Mouse (Mus musculus) urinary bladder, postnatal 4 days (tissue): ENCODE results near the gene Taf13.

Experiments
- DNase-seq, 2 experiments: peaks; one replicate each; pipeline ENCODE4 v3.0.0; 2021 to 2022; ENCODE audit warnings: low spot score in 2 of 2

Gene Taf13

DNA sequence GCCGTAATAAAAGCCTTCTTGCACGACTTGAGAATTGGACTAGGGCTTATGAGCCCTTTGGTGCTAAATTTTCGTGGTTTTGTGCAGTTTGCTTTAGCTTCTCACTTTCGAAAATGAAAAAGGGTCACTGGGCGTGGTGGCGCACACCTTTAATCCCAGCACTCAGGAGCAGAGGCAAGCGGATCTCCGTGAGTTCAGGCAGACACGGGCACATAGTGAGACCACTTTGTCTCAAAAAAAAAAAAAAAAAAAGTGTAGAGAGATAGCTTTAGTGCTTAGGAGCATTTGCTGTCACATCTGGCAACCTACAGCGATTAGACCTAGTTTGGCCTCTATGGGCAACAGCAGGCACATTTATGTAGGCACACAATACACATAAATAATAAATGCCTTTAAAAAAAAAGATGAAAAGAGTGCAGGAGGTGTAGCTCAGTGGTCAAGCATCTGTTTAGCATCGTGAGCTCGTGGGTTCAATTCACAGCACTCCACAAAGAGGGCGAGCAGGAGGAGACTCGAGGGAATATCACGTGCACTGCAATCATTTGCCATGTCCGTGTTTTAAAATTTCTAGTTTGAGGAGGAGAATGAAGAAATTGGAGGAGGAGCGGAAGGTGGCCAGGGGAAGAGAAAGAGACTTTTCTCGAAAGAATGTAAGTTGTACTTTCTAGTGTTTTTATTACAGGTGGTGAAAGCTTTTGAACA, 962 bp downstream of the Taf13 start:
- no peak for DNase-seq

DNA sequence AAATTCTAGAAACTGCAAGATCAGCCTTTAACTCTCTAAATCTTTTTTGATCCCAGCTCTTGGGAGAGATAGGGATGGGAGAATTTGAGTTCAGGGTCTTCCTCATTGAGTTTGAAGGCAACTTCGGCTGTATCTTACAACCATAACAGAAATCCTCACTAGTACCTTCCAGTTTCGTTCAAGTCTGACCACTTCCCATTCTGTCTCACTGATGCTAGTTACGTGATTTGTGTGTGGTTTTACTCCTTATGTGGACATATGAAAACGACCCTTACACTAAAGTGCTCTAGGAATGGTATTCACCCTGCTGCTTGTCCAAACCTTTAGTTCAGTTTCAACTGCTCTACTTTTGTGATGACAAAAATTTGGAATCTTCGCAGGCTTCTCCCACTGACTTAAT, 2.5 kb downstream of the Taf13 start:
- no peak for DNase-seq

DNA sequence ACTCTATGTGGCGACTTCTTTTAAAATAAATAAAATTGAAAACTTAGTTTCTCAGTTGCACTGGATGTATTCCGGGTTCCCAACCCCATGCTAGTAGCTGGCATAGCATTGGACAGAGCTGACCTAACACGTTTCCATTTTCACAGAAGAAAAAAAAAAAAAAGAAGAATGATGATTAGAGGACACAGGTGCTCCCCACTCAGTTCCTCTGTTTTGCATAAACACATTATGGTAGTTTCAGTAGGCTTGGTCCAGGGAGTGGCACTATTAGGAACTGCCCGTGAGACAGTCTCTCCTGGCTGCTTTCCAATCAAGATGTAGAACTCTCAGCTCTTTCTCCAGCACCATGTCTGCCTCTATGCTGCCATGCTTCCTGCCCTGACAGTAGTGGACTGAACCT, 13.1 kb downstream of the Taf13 start:
- DNase-seq = no peak

DNA sequence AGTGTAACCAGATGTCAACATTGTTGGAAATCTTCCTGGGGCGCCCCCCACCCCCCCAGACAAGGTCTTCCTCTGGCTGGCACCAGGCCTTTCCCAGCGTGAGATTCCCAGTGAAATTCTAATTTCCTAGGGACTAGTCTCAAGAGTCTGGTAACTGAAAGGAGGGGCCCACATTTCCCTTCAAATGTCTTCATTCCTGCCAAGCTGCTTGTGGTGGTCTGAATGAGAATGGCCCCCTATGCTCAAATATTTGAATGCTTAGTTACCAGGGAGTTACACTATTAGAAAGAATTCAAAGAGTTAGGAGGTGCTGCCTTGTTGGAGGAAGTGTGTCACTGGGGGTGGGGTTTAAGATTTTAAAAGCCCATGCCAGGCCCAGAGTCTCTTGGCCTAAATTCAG, 16.9 kb downstream of the Taf13 start:
- no peak for DNase-seq

DNA sequence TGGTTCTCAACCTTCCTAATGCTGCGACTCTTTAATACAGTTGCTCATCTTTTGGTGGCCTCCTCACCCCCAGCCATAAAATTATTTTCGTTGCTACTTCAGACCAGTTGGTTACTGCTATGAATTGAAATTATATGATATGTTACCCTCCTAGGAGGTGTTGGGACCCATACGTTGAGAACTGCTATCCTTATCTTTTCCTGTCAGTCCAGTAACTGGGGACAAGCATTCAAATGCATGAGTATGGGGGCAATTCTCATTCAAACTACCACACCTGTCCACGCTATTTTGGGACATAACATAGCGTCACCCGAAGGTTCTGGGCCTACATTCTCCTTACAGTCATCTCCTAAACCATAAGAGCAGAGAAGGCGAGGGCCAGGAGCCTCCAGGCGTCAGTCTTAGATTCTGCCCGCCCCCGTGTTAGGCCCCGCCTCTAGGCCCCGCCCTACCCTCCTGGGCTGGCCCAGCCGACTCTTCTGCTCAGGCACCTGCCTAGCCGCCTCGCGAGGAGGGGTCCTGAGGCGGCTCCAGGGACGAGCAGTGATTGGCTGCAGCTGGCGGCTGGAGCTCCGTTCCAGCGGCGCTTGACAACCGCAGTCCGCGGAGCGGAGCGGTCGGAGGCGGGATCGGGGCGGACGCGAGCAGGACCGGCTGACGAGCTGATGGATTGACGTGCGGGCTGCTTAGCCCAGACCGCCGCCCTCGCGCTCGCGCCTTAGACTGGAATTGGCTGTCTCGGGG, 19.5 kb downstream of the Taf13 start, which contains the start of gene Wdr47:
Gene Wdr47 (plus strand): TSS at position 494 of the 744 bp plus-strand sequence.
- peak; percentile 93 to 94 for DNase-seq

DNA sequence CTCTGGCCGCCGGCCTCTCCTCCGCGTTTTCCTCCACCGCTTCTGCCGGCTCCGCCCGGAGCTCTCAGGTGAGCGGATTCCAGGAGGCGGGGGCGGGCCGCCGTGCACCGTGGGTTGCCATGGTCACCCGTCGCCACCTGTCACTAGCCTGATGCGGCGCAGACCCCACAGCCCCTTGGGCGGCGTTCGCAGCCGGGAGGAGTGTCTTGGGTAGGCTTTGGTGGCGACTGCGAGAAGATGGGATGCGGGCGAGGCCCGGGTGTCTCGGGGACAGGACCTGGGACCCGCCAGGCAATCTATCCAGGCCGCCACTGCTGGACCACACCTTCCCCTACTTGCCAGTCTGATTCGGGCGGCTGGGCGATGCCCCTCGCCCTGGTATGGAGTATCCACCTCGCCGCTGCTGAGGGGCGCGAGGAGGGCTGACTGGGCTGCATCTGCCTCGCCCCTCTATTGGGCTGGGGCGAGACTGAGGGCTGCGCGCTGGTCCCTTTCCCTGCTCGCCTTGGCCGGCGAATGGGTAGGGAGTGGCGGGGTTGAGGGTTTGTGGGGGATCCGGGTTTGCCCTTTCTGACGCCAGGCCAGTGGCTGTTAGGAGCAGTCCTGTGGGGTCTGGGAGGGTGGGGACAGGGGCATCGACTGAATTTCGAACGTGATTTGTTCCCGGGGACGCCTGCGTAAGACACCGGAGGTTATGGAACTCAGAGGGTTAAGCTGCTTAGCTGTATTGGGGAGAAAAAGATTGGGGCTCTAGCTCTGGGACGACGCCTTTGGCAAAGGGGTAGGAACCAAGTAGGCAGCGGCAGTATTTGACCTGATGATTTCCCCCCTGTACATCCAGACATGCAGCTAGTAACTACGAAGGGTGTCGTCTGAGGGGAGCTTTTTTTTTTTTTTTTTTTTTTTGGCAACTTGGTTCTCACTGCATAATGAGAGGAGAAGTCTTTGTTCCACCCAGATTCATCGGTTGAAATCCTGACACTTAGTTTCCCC, 20.3 kb downstream of the Taf13 start:
- no peak for DNase-seq

DNA sequence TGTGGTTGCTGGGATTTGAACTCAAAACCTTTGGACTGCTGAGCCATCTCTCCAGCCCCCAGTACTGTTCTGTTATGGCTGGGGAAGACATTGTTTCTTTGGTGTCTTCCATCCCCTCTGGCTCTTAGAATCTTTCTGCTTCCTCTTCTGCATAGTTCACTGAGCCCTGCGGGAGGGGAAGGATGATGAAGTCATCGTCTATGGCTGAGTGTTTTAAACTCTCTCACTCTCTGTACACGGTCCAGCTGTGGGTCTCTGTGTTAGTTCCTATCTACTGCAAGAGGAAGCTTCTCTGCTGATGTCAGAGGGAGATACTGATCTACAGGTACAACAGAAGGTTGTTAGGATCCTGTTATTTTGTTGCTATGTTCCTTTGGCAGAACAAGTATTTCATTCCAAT, 37.4 kb downstream of the Taf13 start:
- no peak for DNase-seq
